Comparison of ENCODE assay signal across 18 mouse cellular contexts in the genomic region with DNA sequence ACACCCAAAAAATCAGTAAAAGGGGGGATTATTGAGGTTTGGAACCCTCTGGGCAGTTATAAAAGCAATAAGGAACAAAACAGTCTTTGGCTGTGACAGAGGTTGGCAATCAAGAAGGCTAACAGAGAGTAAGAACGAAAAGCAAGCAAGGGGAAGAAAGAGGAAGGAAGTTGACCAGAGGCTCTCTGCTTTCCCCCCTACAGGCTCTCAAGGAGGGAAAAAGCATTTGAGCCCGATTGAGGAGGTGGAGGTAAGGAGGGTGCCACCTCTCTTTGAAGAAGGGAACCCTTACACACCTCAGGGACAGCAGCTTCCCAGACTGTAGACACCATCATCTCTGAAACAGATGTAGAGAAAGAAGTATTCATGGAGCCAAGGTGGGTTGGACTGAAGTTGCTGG.
"Had no signal": no experiment of that assay in that cellular context is flagged by ENCODE, and none has a peak within 500 bp of the region (broad histone marks: within the 10 kb centered on the region; RNA-seq: fewer than 3 reads in every experiment).

No protein-coding gene starts in this region.

- H3K4me2 ChIP-seq: liver, embryonic 13.5 days; midbrain, embryonic 13.5 days; neural tube, embryonic 13.5 days had no signal

- ATAC-seq: midbrain, embryonic 13.5 days; midbrain, embryonic 16.5 days had no signal

- H3K27ac ChIP-seq: layer of hippocampus, adult 2 months; liver, embryonic 13.5 days; macrophage; midbrain, embryonic 10.5 days; midbrain, embryonic 13.5 days; neural tube, embryonic 13.5 days had no signal

- H3K9ac ChIP-seq: liver, embryonic 13.5 days; midbrain, embryonic 13.5 days; neural tube, embryonic 13.5 days had no signal

- H3K4me3 ChIP-seq: layer of hippocampus, adult 2 months; liver, embryonic 13.5 days; megakaryocyte, embryonic 14.5 days; midbrain, embryonic 10.5 days; midbrain, embryonic 13.5 days; myocyte; neural tube, embryonic 13.5 days had no signal

- H3K27me3 ChIP-seq: liver, embryonic 13.5 days; midbrain, embryonic 13.5 days; neural tube, embryonic 13.5 days had no signal

- H3K36me3 ChIP-seq: liver, embryonic 13.5 days; midbrain, embryonic 10.5 days; midbrain, embryonic 13.5 days; neural tube, embryonic 13.5 days had no signal

- H3K4me1 ChIP-seq: liver, embryonic 13.5 days; megakaryocyte, embryonic 14.5 days had no signal

- DNase-seq: kidney, adult 18-20 months; kidney, adult 9 months; kidney, postnatal 14 days; layer of hippocampus, adult 9-11 months; liver, embryonic 13.5 days; lung, adult 2 months; right cerebral cortex, postnatal 14 days; right cerebral cortex, postnatal 4 days; thymus, adult 18-20 months; thymus, postnatal 4 days had no signal

- H3K9me3 ChIP-seq: liver, embryonic 13.5 days; megakaryocyte, embryonic 14.5 days; midbrain, embryonic 10.5 days; midbrain, embryonic 13.5 days; neural tube, embryonic 13.5 days had no signal
